Mouse (Mus musculus): ENCODE data around the gene Nfia. TPM values are rescaled to one million over a fixed set of nuclear protein-coding genes. Genes with fewer than 3 reads are reported as not detected.
A peak's percentile ranks its signal among the peaks of the same experiment; 100 is the strongest.

Nfia gene
- polyA plus RNA-seq (2015; fragmentation: Nextera tagmentation; extraction: Ambion mirVana), result 9.9 TPM in 2 replicates

DNA sequence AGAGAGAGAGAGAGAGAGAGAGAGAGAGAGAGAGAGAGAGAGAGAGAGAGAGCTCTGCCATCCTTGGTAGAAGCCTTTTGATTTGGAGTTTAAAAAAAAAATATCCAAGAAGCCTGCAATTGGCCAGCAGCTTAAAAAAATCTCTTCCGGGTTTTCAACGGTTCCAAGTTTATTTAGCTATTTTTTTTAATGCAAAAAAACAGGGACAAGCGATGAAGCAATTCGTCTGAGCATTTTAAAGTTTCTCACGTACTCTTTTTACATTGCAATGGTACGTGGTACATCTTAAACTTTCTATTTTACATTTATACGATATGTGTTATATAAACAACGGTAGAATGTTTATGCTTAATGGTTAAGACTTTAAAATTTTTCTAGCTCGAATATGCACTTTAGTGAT, at the start of gene Nfia:
Gene Nfia (plus strand): TSS at position 94 of the 400 bp plus-strand sequence.
- DNase-seq, result no peak
- under 1% methylated on average over 9 of the region's 9 CpGs for WGBS (ENCODE audit: insufficient replicate concordance)

DNA sequence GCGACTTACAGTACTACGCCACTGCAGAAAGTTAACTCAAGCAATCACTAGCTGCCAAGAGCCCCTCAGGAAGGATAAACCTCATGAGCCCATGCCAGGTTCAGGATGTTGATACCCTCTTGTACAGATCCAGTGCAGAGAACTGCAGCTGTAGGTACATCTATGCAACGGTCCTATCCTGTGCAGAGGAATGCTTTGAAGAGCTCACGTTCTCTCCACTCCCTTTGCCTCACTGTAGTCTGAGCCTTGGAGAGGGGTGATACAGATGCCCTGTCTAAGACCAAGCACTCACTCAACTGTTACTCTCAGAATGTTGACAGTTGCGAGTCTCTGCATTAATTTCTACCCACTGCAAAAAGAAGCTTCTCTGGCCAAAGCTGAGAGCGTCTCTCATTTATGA, 49.2 kb upstream of the Nfia start:
- no peak overlapping the region for H3K27ac ChIP-seq (ENCODE audit: low read depth)
- no peak for TF ChIP-seq EP300 (IDR thresholded peaks at IDR 0.05; ENCODE audit: low read depth)
- TF ChIP-seq CTCF (IDR thresholded peaks at IDR 0.05; ENCODE audit: low read depth), result no peak
- no peaks in the 10 kb centered on the region for H3K4me1 ChIP-seq (ENCODE audit: insufficient read depth)
- no peaks in the 10 kb centered on the region for H3K36me3 ChIP-seq (replicated peaks; ENCODE audit: insufficient read depth, low read length)
- 78% methylated on average over 6 of the region's 6 CpGs for WGBS (ENCODE audit: insufficient replicate concordance)
- DNase-seq (no peak), ATAC-seq (no peak)
- H3K4me3 ChIP-seq (ENCODE audit: low read depth, low read length), result no peak overlapping the region
- no peaks in the 10 kb centered on the region for H3K27me3 ChIP-seq (ENCODE audit: insufficient read depth, low read length)
- H3K4me2 ChIP-seq (ENCODE audit: low read depth, low read length), result no peak overlapping the region
- H3K9ac ChIP-seq (replicated peaks), result no peak overlapping the region
- no peaks in the 10 kb centered on the region for H3K9me3 ChIP-seq (ENCODE audit: low read length)

More for the DNA sequence above, at the start of gene Nfia:
- no peak for TF ChIP-seq EP300 (IDR thresholded peaks at IDR 0.05; ENCODE audit: low read depth)
- no peak for TF ChIP-seq CTCF (IDR thresholded peaks at IDR 0.05; ENCODE audit: low read depth)
- no peak for ATAC-seq
- no peaks in the 10 kb centered on the region for H3K36me3 ChIP-seq (replicated peaks; ENCODE audit: insufficient read depth, low read length)
- no peaks in the 10 kb centered on the region for H3K27me3 ChIP-seq (ENCODE audit: insufficient read depth, low read length)
- H3K4me3 ChIP-seq (ENCODE audit: low read depth, low read length), result peak within 1 kb of the TSS; percentile 63
- peak within 1 kb of the TSS; percentile 57 for H3K9ac ChIP-seq (replicated peaks)
- H3K27ac ChIP-seq (ENCODE audit: low read depth), result peak within 1 kb of the TSS; percentile 92
- H3K4me1 ChIP-seq (ENCODE audit: insufficient read depth), result peaks cover 19% of the 10 kb centered on the region; the same call in 1 of the 2 replicates
- no peaks in the 10 kb centered on the region for H3K9me3 ChIP-seq (ENCODE audit: low read length)
- peak within 1 kb of the TSS; percentile 87 for H3K4me2 ChIP-seq (ENCODE audit: low read depth, low read length)

- Histone ChIP-seq H3K9me3 (ENCODE audit: low read length) (no peaks in the 10 kb centered on the region), H3K4me2 (ENCODE audit: low read depth, low read length) (no peak overlapping the region), H3K27me3 (ENCODE audit: insufficient read depth, low read length) (no peaks in the 10 kb centered on the region), H3K4me3 (ENCODE audit: low read depth, low read length) (no peak overlapping the region), H3K4me1 (ENCODE audit: insufficient read depth) (no peaks in the 10 kb centered on the region), H3K9ac (replicated peaks) (no peak overlapping the region), H3K27ac (ENCODE audit: low read depth) (no peak overlapping the region), H3K36me3 (replicated peaks; ENCODE audit: insufficient read depth, low read length) (no peaks in the 10 kb centered on the region)
- peak; percentile 67 for TF ChIP-seq EP300 (IDR thresholded peaks at IDR 0.05; ENCODE audit: low read depth)
- no peak for TF ChIP-seq CTCF (IDR thresholded peaks at IDR 0.05; ENCODE audit: low read depth)
- WGBS (ENCODE audit: insufficient replicate concordance), result 63% methylated on average over 4 of the region's 4 CpGs
- peak; percentile 48; the same call in 1 of the 2 replicates for ATAC-seq
- DNase-seq, result no peak
Observed at GRCm38 (mm10) chr4:97728520-97728919, 44.0 kb upstream of the Nfia start.

DNA sequence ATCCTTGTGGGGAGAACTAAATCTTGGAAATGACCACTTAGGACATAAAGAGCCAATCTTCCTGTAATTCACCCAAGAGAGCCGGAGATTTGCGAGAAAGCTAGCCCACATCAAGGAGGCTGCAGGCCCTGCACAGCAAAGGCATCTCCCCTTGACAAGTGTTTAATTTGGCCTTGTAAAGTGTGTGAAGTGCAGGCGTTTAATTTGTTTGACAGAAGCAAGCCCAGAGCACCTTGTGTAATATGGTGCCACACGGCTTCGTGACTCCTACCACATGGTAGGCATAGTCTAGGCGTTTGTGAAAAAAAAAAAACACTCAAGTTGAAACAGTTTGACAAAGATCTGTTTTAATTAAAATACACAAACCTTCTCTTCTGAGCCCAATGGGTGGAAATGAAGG, 42.5 kb upstream of the Nfia start:
- no peak overlapping the region for H3K9ac ChIP-seq (replicated peaks)
- ATAC-seq, result no peak
- H3K4me3 ChIP-seq (ENCODE audit: low read depth, low read length), result no peak overlapping the region
- H3K36me3 ChIP-seq (replicated peaks; ENCODE audit: insufficient read depth, low read length), result no peaks in the 10 kb centered on the region
- no peak overlapping the region for H3K4me2 ChIP-seq (ENCODE audit: low read depth, low read length)
- H3K27ac ChIP-seq (ENCODE audit: low read depth), result no peak overlapping the region
- H3K4me1 ChIP-seq (ENCODE audit: insufficient read depth), result no peaks in the 10 kb centered on the region
- TF ChIP-seq EP300 (IDR thresholded peaks at IDR 0.05; ENCODE audit: low read depth) (no peak), CTCF (IDR thresholded peaks at IDR 0.05; ENCODE audit: low read depth) (no peak)
- no peaks in the 10 kb centered on the region for H3K9me3 ChIP-seq (ENCODE audit: low read length)
- H3K27me3 ChIP-seq (ENCODE audit: insufficient read depth, low read length), result no peaks in the 10 kb centered on the region
- WGBS (ENCODE audit: insufficient replicate concordance), result 80% methylated on average over 6 of the region's 6 CpGs
- no peak for DNase-seq

GRCm38 (mm10) chr4:97730416-97730815, 42.1 kb upstream of the Nfia start:
- ATAC-seq, result no peak
- TF ChIP-seq EP300 (IDR thresholded peaks at IDR 0.05; ENCODE audit: low read depth), result no peak
- TF ChIP-seq CTCF (IDR thresholded peaks at IDR 0.05; ENCODE audit: low read depth), result no peak
- WGBS (ENCODE audit: insufficient replicate concordance), result 61% methylated on average over 3 of the region's 3 CpGs

DNA sequence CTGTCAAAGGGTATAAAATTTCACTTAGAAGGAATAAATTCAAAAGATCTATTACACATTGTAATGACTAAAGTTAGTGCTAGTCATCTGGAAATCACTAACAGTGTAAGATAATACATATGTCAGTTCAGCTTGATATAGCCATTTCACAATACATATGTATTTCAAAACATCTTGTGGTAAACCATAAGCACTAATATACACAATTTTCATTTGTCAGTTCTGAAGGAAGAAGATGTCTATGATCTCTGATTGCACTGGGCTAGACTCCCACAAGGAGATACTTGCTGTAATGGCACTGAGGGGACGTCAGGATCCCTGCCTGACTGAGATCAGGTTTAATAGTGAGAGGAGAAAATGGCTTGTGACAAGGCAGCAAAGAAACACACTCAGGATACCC, 39.1 kb upstream of the Nfia start:
- no peak overlapping the region for H3K4me3 ChIP-seq (ENCODE audit: low read depth, low read length)
- ATAC-seq (no peak), DNase-seq (no peak)
- no peak overlapping the region for H3K4me2 ChIP-seq (ENCODE audit: low read depth, low read length)
- no peaks in the 10 kb centered on the region for H3K27me3 ChIP-seq (ENCODE audit: insufficient read depth, low read length)
- no peak for TF ChIP-seq CTCF (IDR thresholded peaks at IDR 0.05; ENCODE audit: low read depth)
- TF ChIP-seq EP300 (IDR thresholded peaks at IDR 0.05; ENCODE audit: low read depth), result no peak
- H3K36me3 ChIP-seq (replicated peaks; ENCODE audit: insufficient read depth, low read length), result no peaks in the 10 kb centered on the region
- no peaks in the 10 kb centered on the region for H3K4me1 ChIP-seq (ENCODE audit: insufficient read depth)
- no peak overlapping the region for H3K9ac ChIP-seq (replicated peaks)
- no peak overlapping the region for H3K27ac ChIP-seq (ENCODE audit: low read depth)
- H3K9me3 ChIP-seq (ENCODE audit: low read length), result no peaks in the 10 kb centered on the region
- WGBS (ENCODE audit: insufficient replicate concordance), result 54% methylated on average over 1 of the region's 1 CpGs

More at GRCm38 (mm10) chr4:97730416-97730815, 42.1 kb upstream of the Nfia start:
- H3K27me3 ChIP-seq (ENCODE audit: insufficient read depth, low read length), result no peaks in the 10 kb centered on the region
- no peak overlapping the region for H3K4me2 ChIP-seq (ENCODE audit: low read depth, low read length)
- no peak for DNase-seq
- H3K27ac ChIP-seq (ENCODE audit: low read depth), result no peak overlapping the region
- H3K4me1 ChIP-seq (ENCODE audit: insufficient read depth), result no peaks in the 10 kb centered on the region
- H3K4me3 ChIP-seq (ENCODE audit: low read depth, low read length), result no peak overlapping the region
- H3K9ac ChIP-seq (replicated peaks), result no peak overlapping the region
- no peaks in the 10 kb centered on the region for H3K36me3 ChIP-seq (replicated peaks; ENCODE audit: insufficient read depth, low read length)
- no peaks in the 10 kb centered on the region for H3K9me3 ChIP-seq (ENCODE audit: low read length)

GRCm38 (mm10) chr4:97743932-97744331, 28.6 kb upstream of the Nfia start:
- no peak overlapping the region for H3K4me3 ChIP-seq (ENCODE audit: low read depth, low read length)
- no peaks in the 10 kb centered on the region for H3K36me3 ChIP-seq (replicated peaks; ENCODE audit: insufficient read depth, low read length)
- DNase-seq (no peak), ATAC-seq (no peak)
- no peaks in the 10 kb centered on the region for H3K9me3 ChIP-seq (ENCODE audit: low read length)
- no peaks in the 10 kb centered on the region for H3K27me3 ChIP-seq (ENCODE audit: insufficient read depth, low read length)
- WGBS (ENCODE audit: insufficient replicate concordance), result 66% methylated on average over 5 of the region's 5 CpGs
- TF ChIP-seq EP300 (IDR thresholded peaks at IDR 0.05; ENCODE audit: low read depth) (no peak), CTCF (IDR thresholded peaks at IDR 0.05; ENCODE audit: low read depth) (no peak)
- H3K27ac ChIP-seq (ENCODE audit: low read depth), result no peak overlapping the region
- no peak overlapping the region for H3K9ac ChIP-seq (replicated peaks)
- no peak overlapping the region for H3K4me2 ChIP-seq (ENCODE audit: low read depth, low read length)
- H3K4me1 ChIP-seq (ENCODE audit: insufficient read depth), result peaks cover 4% of the 10 kb centered on the region; the same call in 1 of the 2 replicates
